Mouse (Mus musculus): ENCODE measurements around the gene Bcat2. TPM values are rescaled to one million over a fixed set of nuclear protein-coding genes. Genes with fewer than 3 reads are reported as not detected.
A peak's percentile ranks its signal among the peaks of the same experiment; 100 is the strongest.

Gene Bcat2
- total and polyA plus RNA-seq, 3 experiments = 13.5 to 65.6 (median 30.9) TPM

- Histone ChIP-seq H3K4me3 (replicated peaks in 1 of 3; ENCODE audit: low read depth in 2 of 3, low read length in 2 of 3, poor library complexity in 1 of 3) (peak within 1 kb of the TSS; percentile 59 to 92 (median 88)), H3K36me3 (replicated peaks in 1 of 2; ENCODE audit: control insufficient read depth in 1 of 2, insufficient read depth in 1 of 2, low read length in 1 of 2) (peaks cover 19 to 29% of the 10 kb centered on the region in 2 experiments), H3K27me3 (replicated peaks) (peaks cover 18% of the 10 kb centered on the region), H3K27ac (ENCODE audit: insufficient read depth, low read depth) (peak within 1 kb of the TSS; percentile 75), H3K9me3 (replicated peaks; ENCODE audit: low read length) (no peaks in the 10 kb centered on the region), H3K9ac (ENCODE audit: insufficient read depth, low read depth) (peak within 1 kb of the TSS; percentile 81), H3K79me2 (replicated peaks; ENCODE audit: control insufficient read depth, extremely low read depth, insufficient read depth, poor library complexity, severe bottlenecking) (peaks cover 24% of the 10 kb centered on the region), H3K4me1 (ENCODE audit: control insufficient read depth in 1 of 2, insufficient read depth in 2 of 2) (peaks cover 8 to 45% of the 10 kb centered on the region in 2 experiments), H3K4me2 (ENCODE audit: insufficient read depth, low read depth, poor library complexity, severe bottlenecking) (peak within 1 kb of the TSS; percentile 71)
- peak; percentile 95 for DNase-seq (ENCODE audit: extremely low read depth)
- dilution Hi-C loops (cut with MboI; ENCODE audit: extremely low pct_ligation_motif_present, extremely low pct_unique_long_range_greater_than_20kb, low sequenced_read_pairs) (no loop called here), in situ Hi-C loops (cut with MboI; ENCODE audit: low pct_ligation_motif_present, low pct_unique_long_range_greater_than_20kb, low sequenced_read_pairs) (loop anchor here (10.0 kb wide), 1 partner anchor 59 kb away; no protein-coding TSS in a partner anchor)
- TF ChIP-seq USF1 (IDR thresholded peaks at IDR 0.05; ENCODE audit: low read depth, low read length) (no peak), CHD1 (IDR thresholded peaks at IDR 0.05; ENCODE audit: low read depth, low read length) (no peak), MEF2A (IDR thresholded peaks at IDR 0.05; ENCODE audit: borderline replicate concordance, low read depth, low read length) (no peak), ZMIZ1 (IDR thresholded peaks at IDR 0.05; ENCODE audit: low read depth, low read length) (peak; percentile 91), USF2 (conservative IDR thresholded peaks at IDR 0.05; ENCODE audit: low read depth, low read length) (no peak), MAFK (IDR thresholded peaks at IDR 0.05; ENCODE audit: insufficient replicate concordance, low read length) (no peak), HCFC1 (IDR thresholded peaks at IDR 0.05; ENCODE audit: low read depth, low read length) (peak; percentile 55), MXI1 (IDR thresholded peaks at IDR 0.05; ENCODE audit: low read depth, low read length) (no peak; the same call in 1 of the 2 replicates), ETS1 (conservative IDR thresholded peaks at IDR 0.05; ENCODE audit: low read depth, low read length) (peak; percentile 48; the same call in 1 of the 2 replicates), RCOR1 (conservative IDR thresholded peaks at IDR 0.05; ENCODE audit: low read depth, low read length) (no peak), NRF1 (IDR thresholded peaks at IDR 0.05; ENCODE audit: low read depth, low read length) (peak; percentile 39; the same call in 1 of the 2 replicates), CHD2 (IDR thresholded peaks at IDR 0.05; ENCODE audit: low read length) (peak; percentile 80), TCF12 (IDR thresholded peaks at IDR 0.05; ENCODE audit: low read depth, low read length) (peak; percentile 68), E2F4 (IDR thresholded peaks at IDR 0.05; ENCODE audit: insufficient replicate concordance, low read depth, low read length) (no peak), UBTF (IDR thresholded peaks at IDR 0.05; ENCODE audit: low read depth, low read length) (peak; percentile 56), EP300 (IDR thresholded peaks at IDR 0.05; ENCODE audit: low read length) (no peak), MYC (IDR thresholded peaks at IDR 0.05; ENCODE audit: low read depth, low read length) (peak; percentile 20; the same call in 1 of the 2 replicates), IRF4 (IDR thresholded peaks at IDR 0.05; ENCODE audit: low read depth, low read length) (peak; percentile 60), TBP (conservative IDR thresholded peaks at IDR 0.05; ENCODE audit: low read depth, low read length) (peak; percentile 97), PAX5 (IDR thresholded peaks at IDR 0.05; ENCODE audit: low read length) (no peak), JUN (IDR thresholded peaks at IDR 0.05; ENCODE audit: insufficient read depth, low read depth, low read length) (no peak), RAD21 (IDR thresholded peaks at IDR 0.05; ENCODE audit: low read depth, low read length) (no peak), POLR2A (IDR thresholded peaks at IDR 0.05; ENCODE audit: low read depth, low read length) (peak; percentile 99), MAX (IDR thresholded peaks at IDR 0.05; ENCODE audit: low read length) (no peak), CTCF (conservative IDR thresholded peaks at IDR 0.05 in 1 of 2, IDR thresholded peaks at IDR 0.05 in 1 of 2; ENCODE audit: low read depth in 2 of 2, low read length in 2 of 2) (no peak), ZNF384 (IDR thresholded peaks at IDR 0.05; ENCODE audit: low read depth, low read length) (no peak), KAT2A (IDR thresholded peaks at IDR 0.05; ENCODE audit: insufficient replicate concordance, low read length) (0 out of 2 replicates have a peak, but pooled peaks have one; percentile 11), MAZ (IDR thresholded peaks at IDR 0.05; ENCODE audit: low read depth, low read length) (no peak), SIN3A (IDR thresholded peaks at IDR 0.05; ENCODE audit: low read length) (no peak; the same call in 1 of the 2 replicates), NELFE (IDR thresholded peaks at IDR 0.05; ENCODE audit: low read depth, low read length) (peak; percentile 95), SMC3 (IDR thresholded peaks at IDR 0.05; ENCODE audit: low read depth, low read length) (no peak), BHLHE40 (IDR thresholded peaks at IDR 0.05; ENCODE audit: low read depth, low read length) (peak; percentile 78), ELF1 (IDR thresholded peaks at IDR 0.05; ENCODE audit: low read depth, low read length) (peak; percentile 85), ZKSCAN1 (IDR thresholded peaks at IDR 0.05; ENCODE audit: borderline replicate concordance, low read depth, low read length) (no peak), POLR2AphosphoS2 (IDR thresholded peaks at IDR 0.05; ENCODE audit: low read depth, low read length) (peak; percentile 90; the same call in 1 of the 2 replicates), JUND (conservative IDR thresholded peaks at IDR 0.05; ENCODE audit: low read depth, low read length) (no peak; the same call in 1 of the 2 replicates), ZC3H11A (IDR thresholded peaks at IDR 0.05; ENCODE audit: low read depth, low read length) (no peak), GABPA (IDR thresholded peaks at IDR 0.05; ENCODE audit: insufficient replicate concordance, low read depth, low read length) (no peak)
Measured at GRCm38 (mm10) chr7:45525809-45526473, 44.0 kb upstream of the Bcat2 start, which contains the start of the genes Ppp1r15a and Plekha4. Ppp1r15a (minus strand) TSS chr7:45526268. Plekha4 (plus strand) TSS chr7:45526330.
